Mouse (Mus musculus) embryonic facial prominence, embryonic 10.5 days (tissue): ENCODE results near the gene Cpsf2. TPM values are rescaled to one million over a fixed set of nuclear protein-coding genes. Genes with fewer than 3 reads are reported as not detected.
"Not testable (repeated sequence)": the region's sequence is repeated elsewhere in the genome, so short reads cannot be mapped to it uniquely, and the experiment has no call there.

ENCODE experiments used
- DNase-seq: peaks from one replicate; pipeline ENCODE4 v3.0.0-alpha.2; 2017; ENCODE audit warnings: low spot score
- H3K27ac ChIP-seq: fragments of 300-500 bp; sonication (generic); replicated peaks from 2 replicates; pipeline ENCODE4 v1.5.1; 2016; ENCODE audit warnings: mild to moderate bottlenecking
- H3K27me3 ChIP-seq: fragments of 300-500 bp; sonication (generic); replicated peaks from 2 replicates; pipeline ENCODE4 v1.6.1; 2016; ENCODE audit warnings: low read depth, mild to moderate bottlenecking; ENCODE audit not compliant: poor library complexity, severe bottlenecking
- H3K36me3 ChIP-seq: fragments of 300-500 bp; sonication (generic); replicated peaks from 2 replicates; pipeline ENCODE4 v1.6.1; 2016; ENCODE audit warnings: mild to moderate bottlenecking, moderate library complexity
- H3K4me1 ChIP-seq: fragments of 300-500 bp; sonication (generic); 2 replicates; pipeline ENCODE4 v1.6.1; 2016
- H3K4me3 ChIP-seq: fragments of 300-500 bp; sonication (generic); 2 replicates; pipeline ENCODE4 v1.5.1; 2016; ENCODE audit warnings: mild to moderate bottlenecking, moderate library complexity
- H3K9me3 ChIP-seq: fragments of 300-500 bp; sonication (generic); 2 replicates; pipeline ENCODE4 v1.6.1; 2016; ENCODE audit warnings: mild to moderate bottlenecking
- WGBS: fragments of 180-500 bp; shearing (Covaris S2); methylation state at CpG from one replicate; pipeline ENCODE4 v1.1.7; 2016; 5-methylcytosine and 5-hydroxymethylcytosine counted together
- polyA plus RNA-seq: library from polyadenylated mRNA; unstranded; fragments of >200 nt; fragmentation: Nextera tagmentation; extraction: Ambion mirVana; gene quantifications from 2 replicates; pipeline ENCODE4 v1.2.1, GENCODE M21; 2016

Gene Cpsf2
- polyA plus RNA-seq: 37.1 and 37.4 TPM in 2 replicates

DNA sequence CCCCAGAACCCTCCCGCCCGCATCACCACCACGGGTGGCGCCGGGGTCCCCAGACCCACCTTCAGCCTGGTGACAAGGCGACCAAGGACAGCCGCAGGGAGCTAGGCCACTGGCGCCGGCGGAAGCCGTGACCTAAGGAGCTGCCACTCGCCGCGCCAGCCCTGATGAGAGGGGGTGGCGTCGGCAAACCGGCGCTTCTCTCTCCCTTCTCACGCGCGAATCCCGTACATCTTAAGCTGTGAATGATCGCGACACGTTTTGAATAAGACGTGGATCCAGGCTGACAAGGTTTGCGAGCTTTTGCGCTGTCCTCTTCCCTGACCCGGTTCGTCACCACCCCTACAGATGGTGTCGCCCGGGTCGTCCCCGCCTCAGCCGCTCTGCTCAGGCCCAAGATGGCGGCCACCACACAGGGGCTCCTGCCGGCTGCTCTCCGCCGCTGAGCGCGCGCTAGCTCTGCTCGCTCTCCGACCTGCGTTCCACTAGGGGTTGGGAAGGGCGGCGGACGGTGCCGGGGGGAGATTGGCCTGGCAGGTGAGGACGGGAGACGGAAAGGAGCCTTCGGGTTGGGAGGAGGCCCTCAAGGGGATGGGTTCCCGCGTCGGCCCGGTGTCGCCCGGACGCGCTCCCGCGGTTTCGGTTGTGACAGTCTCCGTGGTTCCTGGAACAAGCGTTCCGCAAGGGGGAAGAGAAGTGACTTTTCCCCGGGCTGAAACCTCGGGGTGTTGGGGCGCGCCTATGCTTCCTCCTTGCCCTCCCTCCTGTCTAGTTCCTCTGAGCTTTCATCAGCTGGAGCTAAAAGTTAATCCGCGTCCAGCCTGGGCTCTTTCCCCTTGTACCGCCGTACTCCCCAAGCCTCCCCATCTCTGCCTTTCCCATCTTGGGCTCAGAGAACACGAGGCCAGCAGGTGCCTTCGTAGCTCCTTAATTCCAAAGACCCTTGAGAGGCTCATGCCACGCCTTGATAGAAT is at the start of gene Cpsf2:
Cpsf2 (plus strand) TSS at position 388 of the 971 bp plus-strand sequence.
- Histone ChIP-seq H3K9me3 (no peaks in the 10 kb centered on the region), H3K27ac (peak within 1 kb of the TSS; percentile 99), H3K36me3 (peaks cover 31% of the 10 kb centered on the region), H3K4me3 (peak within 1 kb of the TSS; percentile 96), H3K4me1 (peaks cover 20% of the 10 kb centered on the region), H3K27me3 (no peaks in the 10 kb centered on the region)
- DNase-seq: peak; percentile 88
- WGBS: under 1% methylated on average over 77 of the region's 77 CpGs

DNA sequence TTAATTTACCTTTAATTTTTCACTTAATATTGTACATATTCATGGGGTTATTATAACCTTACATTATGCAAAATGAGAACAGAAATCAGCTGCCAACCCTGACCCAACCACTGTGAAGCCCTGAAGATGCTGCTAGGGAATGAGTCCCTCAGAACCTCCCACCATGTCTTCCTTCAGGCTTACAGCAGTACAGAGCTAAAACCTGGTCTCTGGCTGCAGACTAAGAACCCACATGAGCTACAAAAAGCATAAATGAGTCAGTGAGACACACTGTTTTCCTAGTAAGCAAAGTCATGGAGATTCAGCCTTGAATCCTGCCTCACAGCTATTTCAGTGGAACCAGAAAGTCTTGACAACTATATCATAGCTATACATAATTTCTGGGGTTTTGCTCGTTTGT is 47.4 kb upstream of the Cpsf2 start:
- H3K4me3 ChIP-seq: no peak overlapping the region

DNA sequence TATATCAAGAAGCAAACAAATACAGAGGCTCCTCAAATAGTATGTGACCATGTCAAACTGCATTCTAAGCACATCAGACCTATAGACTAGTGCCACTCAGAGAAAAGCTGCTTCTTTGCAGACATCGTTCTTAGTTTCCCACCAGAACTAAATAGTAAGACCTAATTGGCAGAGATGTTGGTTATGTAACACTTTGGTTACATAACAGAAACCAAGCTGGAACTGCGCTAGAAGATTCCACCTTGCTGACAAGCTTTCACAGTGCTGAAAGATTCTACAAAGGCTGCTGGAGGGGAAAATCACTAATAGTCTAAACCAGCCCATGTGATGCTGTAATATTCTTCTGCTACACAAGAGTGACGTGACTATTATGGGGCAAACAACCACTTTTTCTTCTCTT is 40.6 kb upstream of the Cpsf2 start:
- peaks cover 96% of the 10 kb centered on the region for H3K36me3 ChIP-seq
- H3K4me3 ChIP-seq: no peak overlapping the region
- H3K27ac ChIP-seq: no peak overlapping the region
- H3K4me1 ChIP-seq: no peaks in the 10 kb centered on the region
- 95% methylated on average over 3 of the region's 3 CpGs for WGBS
- H3K9me3 ChIP-seq: no peaks in the 10 kb centered on the region; the same call in 1 of the 2 replicates
- no peaks in the 10 kb centered on the region for H3K27me3 ChIP-seq
- no peak for DNase-seq

More for the DNA sequence above, 47.4 kb upstream of the Cpsf2 start:
- H3K4me1 ChIP-seq: no peaks in the 10 kb centered on the region
- no peak for DNase-seq
- H3K36me3 ChIP-seq: peaks cover 100% of the 10 kb centered on the region
- no peaks in the 10 kb centered on the region for H3K27me3 ChIP-seq
- 85% methylated on average over 1 of the region's 1 CpGs for WGBS
- H3K9me3 ChIP-seq: no peaks in the 10 kb centered on the region
- no peak overlapping the region for H3K27ac ChIP-seq

DNA sequence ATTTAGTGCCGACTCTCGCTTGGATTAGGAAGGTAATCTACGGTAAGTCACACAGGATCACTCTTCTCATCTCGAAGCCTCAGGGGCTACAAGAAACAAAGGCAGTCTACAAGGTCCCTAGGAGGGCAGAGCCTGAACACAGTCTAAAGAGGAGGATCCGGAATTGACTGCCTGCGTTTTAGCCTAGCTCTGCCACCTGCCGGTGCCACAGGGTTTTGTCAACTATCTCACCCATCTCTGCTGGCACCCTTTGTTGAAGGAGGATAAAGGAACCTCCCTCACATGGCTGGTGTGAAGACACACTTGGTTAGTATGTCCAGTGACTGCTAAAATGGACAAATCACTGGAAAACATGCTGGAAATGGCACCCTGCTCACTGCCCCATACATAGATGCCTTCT is 38.2 kb upstream of the Cpsf2 start:
- H3K36me3 ChIP-seq: peaks cover 96% of the 10 kb centered on the region
- no peak for DNase-seq
- WGBS: 86% methylated on average over 7 of the region's 7 CpGs

GRCm38 (mm10) chr12:101947986-101948385 is 27.8 kb upstream of the Cpsf2 start:
- 94% methylated on average over 8 of the region's 8 CpGs for WGBS
- no peaks in the 10 kb centered on the region for H3K9me3 ChIP-seq

More for the DNA sequence above, 38.2 kb upstream of the Cpsf2 start:
- H3K4me1 ChIP-seq: no peaks in the 10 kb centered on the region
- no peak overlapping the region for H3K4me3 ChIP-seq
- H3K27ac ChIP-seq: no peak overlapping the region
- peaks cover 4% of the 10 kb centered on the region; the same call in 1 of the 2 replicates for H3K9me3 ChIP-seq
- H3K27me3 ChIP-seq: no peaks in the 10 kb centered on the region

GRCm38 (mm10) chr12:101948801-101949200 is 27.0 kb upstream of the Cpsf2 start:
- WGBS: 81% methylated on average over 4 of the region's 4 CpGs
- no peak for DNase-seq
- H3K27me3 ChIP-seq: no peaks in the 10 kb centered on the region
- H3K9me3 ChIP-seq: no peaks in the 10 kb centered on the region
- no peaks in the 10 kb centered on the region for H3K4me1 ChIP-seq
- H3K27ac ChIP-seq: no peak overlapping the region
- H3K36me3 ChIP-seq: peaks cover 46% of the 10 kb centered on the region
- H3K4me3 ChIP-seq: no peak overlapping the region

More at GRCm38 (mm10) chr12:101947986-101948385, 27.8 kb upstream of the Cpsf2 start:
- DNase-seq: no peak
- Histone ChIP-seq H3K4me1 (no peaks in the 10 kb centered on the region), H3K36me3 (peaks cover 53% of the 10 kb centered on the region), H3K4me3 (no peak overlapping the region), H3K27ac (no peak overlapping the region), H3K27me3 (no peaks in the 10 kb centered on the region)

GRCm38 (mm10) chr12:101955821-101956220 is 20.0 kb upstream of the Cpsf2 start:
- WGBS: 95% methylated on average over 8 of the region's 8 CpGs
- not testable (repeated sequence) for H3K27ac ChIP-seq, H3K27me3 ChIP-seq, H3K9me3 ChIP-seq, H3K4me3 ChIP-seq, DNase-seq
- Histone ChIP-seq H3K36me3 (peaks cover 18% of the 10 kb centered on the region), H3K4me1 (peaks cover 14% of the 10 kb centered on the region)

- peak overlapping the region; percentile 93 for H3K27ac ChIP-seq
- WGBS: 15% methylated on average over 26 of the region's 26 CpGs
Measured at GRCm38 (mm10) chr12:101957079-101957941, 18.5 kb upstream of the Cpsf2 start.

DNA sequence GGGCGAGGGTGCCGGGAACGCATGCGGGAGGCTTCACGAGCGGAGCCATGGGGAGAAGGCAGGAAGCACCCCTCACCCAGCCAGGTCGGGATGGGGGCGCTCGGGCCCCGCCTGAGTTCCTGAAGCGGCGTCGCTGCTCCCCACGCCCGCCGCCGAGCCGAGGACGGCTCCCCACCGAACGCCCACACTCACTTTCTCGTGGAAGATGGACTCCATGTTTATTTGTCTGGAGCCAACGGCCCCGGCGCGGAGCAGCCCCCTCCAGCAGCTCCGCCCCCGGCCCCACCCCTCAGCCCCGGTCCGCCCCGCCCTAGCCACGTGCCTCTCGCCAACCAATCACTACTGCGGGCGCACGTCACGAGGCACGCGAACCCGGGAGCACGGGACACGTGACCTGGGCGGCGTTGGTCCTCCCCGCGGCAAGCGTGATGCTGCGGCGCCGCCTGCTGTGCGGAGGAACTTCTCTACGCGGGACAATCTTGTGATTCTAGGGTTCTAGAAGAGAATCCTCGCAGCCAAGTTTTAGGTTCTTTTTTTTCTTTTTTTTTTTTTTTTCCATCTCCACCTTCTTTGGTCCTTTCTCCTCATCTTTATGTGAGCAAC is 17.7 kb upstream of the Cpsf2 start, which contains the start of gene Atxn3:
Atxn3 (minus strand) TSS at position 305 of the 603 bp plus-strand sequence.
- peaks cover 14% of the 10 kb centered on the region for H3K36me3 ChIP-seq
- no peaks in the 10 kb centered on the region for H3K27me3 ChIP-seq
- peak within 1 kb of the TSS; percentile 92 for H3K4me3 ChIP-seq
- no peaks in the 10 kb centered on the region for H3K9me3 ChIP-seq
- peaks cover 14% of the 10 kb centered on the region for H3K4me1 ChIP-seq
- peak within 1 kb of the TSS; percentile 93 for H3K27ac ChIP-seq
- DNase-seq: peak; percentile 99
- WGBS: under 1% methylated on average over 54 of the region's 54 CpGs

More at GRCm38 (mm10) chr12:101957079-101957941, 18.5 kb upstream of the Cpsf2 start:
- Histone ChIP-seq H3K4me3 (peak overlapping the region; percentile 92), H3K27me3 (no peaks in the 10 kb centered on the region), H3K4me1 (peaks cover 14% of the 10 kb centered on the region), H3K9me3 (no peaks in the 10 kb centered on the region), H3K36me3 (peaks cover 14% of the 10 kb centered on the region)
- DNase-seq: no peak

GRCm38 (mm10) chr12:101958556-101958955 is 17.2 kb upstream of the Cpsf2 start:
- 60% methylated on average over 9 of the region's 9 CpGs for WGBS
- Histone ChIP-seq H3K27ac (peak overlapping the region; percentile 59), H3K36me3 (peaks cover 14% of the 10 kb centered on the region), H3K4me1 (peaks cover 14% of the 10 kb centered on the region), H3K27me3 (no peaks in the 10 kb centered on the region), H3K4me3 (peak overlapping the region; percentile 92), H3K9me3 (no peaks in the 10 kb centered on the region)
- no peak for DNase-seq

- not testable (repeated sequence) for H3K9me3 ChIP-seq, DNase-seq, H3K27me3 ChIP-seq
- Histone ChIP-seq H3K4me3 (peak overlapping the region; percentile 92), H3K36me3 (peaks cover 14% of the 10 kb centered on the region), H3K27ac (0 out of 2 replicates have a peak overlapping the region, but pooled peaks have one; percentile 59), H3K4me1 (peaks cover 14% of the 10 kb centered on the region)
- WGBS: 88% methylated on average over 5 of the region's 5 CpGs
Measured at GRCm38 (mm10) chr12:101958960-101959780, 16.6 kb upstream of the Cpsf2 start.
